Mouse (Mus musculus) liver, embryonic 14.5 days (tissue): ENCODE data around the gene Gm36028.

Source experiments
- CTCF ChIP-seq: IDR thresholded peaks from 2 replicates; pipeline ENCODE4 v1.5.1; 2016; ENCODE audit warnings: antibody characterized with exemption, low read depth, control low read depth
- EP300 ChIP-seq: IDR thresholded peaks from 2 replicates; pipeline ENCODE4 v1.6.1; 2016; ENCODE audit warnings: antibody characterized with exemption, low read depth

GRCm38 (mm10) chr16:37869470-37870231, 8.7 kb upstream of the Gm36028 start:
- no peak for TF ChIP-seq CTCF
- TF ChIP-seq EP300: no peak
